Mouse (Mus musculus) adrenal gland, postnatal 0 days (tissue): ENCODE results near the gene Gtsf2. TPM values are rescaled to one million over a fixed set of nuclear protein-coding genes. Genes with fewer than 3 reads are reported as not detected.

ENCODE experiments used
- polyA plus RNA-seq: library from polyadenylated mRNA; unstranded; fragments of >200 nt; fragmentation: Nextera tagmentation; extraction: Ambion mirVana; gene quantifications from 2 replicates; pipeline ENCODE4 v1.2.1, GENCODE M21; 2015

Gtsf2 gene
- polyA plus RNA-seq, result not detected in 2 replicates

GRCm38 (mm10) chr15:103448369-103448768 lies at the start of gene Gtsf2:
TSS of gene Gtsf2 (minus strand) at chr15:103448469.

DNA sequence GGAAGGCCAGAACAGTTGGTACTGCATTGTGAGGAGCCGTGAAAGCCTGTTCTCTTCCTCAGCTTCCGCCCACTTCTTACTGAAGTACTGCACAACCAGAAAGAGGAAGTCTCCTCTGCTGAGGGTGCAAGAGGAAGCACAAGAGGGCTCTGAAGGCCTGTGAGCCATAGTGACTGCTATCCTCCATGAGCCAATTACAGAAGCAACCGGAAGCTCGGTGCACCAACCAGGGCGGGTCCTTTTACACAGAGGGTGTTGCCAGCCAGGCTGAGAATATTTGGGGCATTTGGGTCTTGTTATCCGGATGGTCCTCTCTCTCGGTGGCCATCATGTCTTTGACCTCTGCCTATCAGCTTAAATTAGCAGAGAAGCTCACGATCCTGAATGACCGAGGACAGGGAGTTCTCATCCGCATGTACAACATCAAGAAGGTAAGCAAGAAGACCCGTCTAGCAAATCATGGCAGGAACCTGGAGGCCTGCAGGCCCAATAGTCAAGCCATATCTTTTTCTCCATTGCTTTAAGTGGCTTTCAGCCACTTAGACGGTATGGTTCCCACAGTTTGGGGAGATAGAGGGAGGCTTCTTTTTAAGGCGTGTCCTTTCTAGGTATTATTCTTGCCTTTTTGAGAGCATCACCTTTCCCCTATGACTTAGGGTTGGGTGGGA lies 5.4 kb upstream of the Gtsf2 start, which contains the start of gene Nckap1l:
Nckap1l (plus strand) TSS at position 244 of the 668 bp plus-strand sequence.

GRCm38 (mm10) chr15:103430241-103430640 lies 18.0 kb downstream of the Gtsf2 start, which contains the start of gene Gtsf1:
TSS of gene Gtsf1 (minus strand) at chr15:103430470.

Other genes starting within 250 kb of the Gtsf2 start
- gene Cbx5, start 208.7 kb downstream of the Gtsf2 start, polyA plus RNA-seq, result 33.2 and 37.1 TPM in 2 replicates
- 308 and 337 TPM in 2 replicates for gene Hnrnpa1, start 208.0 kb downstream of the Gtsf2 start, polyA plus RNA-seq
- gene Nfe2, start 190.1 kb downstream of the Gtsf2 start, polyA plus RNA-seq, result 4.9 and 5.9 TPM in 2 replicates
- gene Copz1, start 175.8 kb downstream of the Gtsf2 start, polyA plus RNA-seq, result 130 and 176 TPM in 2 replicates
- gene Gpr84, start 137.9 kb downstream of the Gtsf2 start, polyA plus RNA-seq, result 0.23 TPM in 1 of 2 replicates, not detected in the other
- gene Zfp385a, start 108.4 kb downstream of the Gtsf2 start, polyA plus RNA-seq, result 12.3 and 16.7 TPM in 2 replicates
- gene Itga5, start 81.7 kb downstream of the Gtsf2 start, polyA plus RNA-seq, result 15.5 and 23.6 TPM in 2 replicates
- 0.32 TPM in 1 of 2 replicates, not detected in the other for gene Gtsf1, start 18.0 kb downstream of the Gtsf2 start, polyA plus RNA-seq
- 2.2 and 2.7 TPM in 2 replicates for gene Nckap1l, start 5.3 kb upstream of the Gtsf2 start, polyA plus RNA-seq
- 1.9 and 3.9 TPM in 2 replicates for gene Pde1b, start 54.6 kb upstream of the Gtsf2 start, polyA plus RNA-seq
- gene Ppp1r1a, start 89.5 kb upstream of the Gtsf2 start, polyA plus RNA-seq, result 4.1 and 16.2 TPM in 2 replicates
- gene Glycam1, start 116.6 kb upstream of the Gtsf2 start, polyA plus RNA-seq, result not detected in 2 replicates